Mouse (Mus musculus): ENCODE results near the gene Efcab1. TPM values are rescaled to one million over a fixed set of nuclear protein-coding genes. Genes with fewer than 3 reads are reported as not detected.
"Not testable (repeated sequence)": the region's sequence is repeated elsewhere in the genome, so short reads cannot be mapped to it uniquely, and the experiment has no call there.

Efcab1 gene
- polyA plus RNA-seq, 1 experiment = 0.69 TPM

GRCm38 (mm10) chr16:14894713-14895112 is 11.7 kb upstream of the Efcab1 start:
- TF ChIP-seq CTCF (IDR thresholded peaks at IDR 0.05; ENCODE audit: low read depth, low read length) (no peak), POLR2A (IDR thresholded peaks at IDR 0.05; ENCODE audit: insufficient read depth, low read length) (no peak), EP300 (IDR thresholded peaks at IDR 0.05; ENCODE audit: insufficient read depth, low read depth, low read length) (no peak)
- Histone ChIP-seq H3K27me3 (ENCODE audit: control insufficient read depth, insufficient read depth, low read length, poor library complexity, severe bottlenecking) (no peaks in the 10 kb centered on the region), H3K9me3 (replicated peaks; ENCODE audit: control insufficient read depth, insufficient read depth, low read length, poor library complexity, severe bottlenecking) (no peaks in the 10 kb centered on the region), H3K27ac (ENCODE audit: insufficient read depth, low read length) (no peak overlapping the region), H3K9ac (ENCODE audit: low read depth, poor library complexity, severe bottlenecking) (no peak overlapping the region), H3K4me3 (ENCODE audit: low read depth, low read length) (no peak overlapping the region), H3K4me1 (ENCODE audit: control insufficient read depth, insufficient read depth, low read length) (no peaks in the 10 kb centered on the region), H3K36me3 (ENCODE audit: control insufficient read depth, insufficient read depth, low read length, poor library complexity, severe bottlenecking) (no peaks in the 10 kb centered on the region)

GRCm38 (mm10) chr16:14895543-14895942 is 10.9 kb upstream of the Efcab1 start:
- Histone ChIP-seq H3K27me3 (ENCODE audit: control insufficient read depth, insufficient read depth, low read length, poor library complexity, severe bottlenecking) (no peaks in the 10 kb centered on the region), H3K4me1 (ENCODE audit: control insufficient read depth, insufficient read depth, low read length) (no peaks in the 10 kb centered on the region), H3K27ac (ENCODE audit: insufficient read depth, low read length) (no peak overlapping the region), H3K36me3 (ENCODE audit: control insufficient read depth, insufficient read depth, low read length, poor library complexity, severe bottlenecking) (no peaks in the 10 kb centered on the region), H3K9ac (ENCODE audit: low read depth, poor library complexity, severe bottlenecking) (no peak overlapping the region), H3K9me3 (replicated peaks; ENCODE audit: control insufficient read depth, insufficient read depth, low read length, poor library complexity, severe bottlenecking) (no peaks in the 10 kb centered on the region), H3K4me3 (ENCODE audit: low read depth, low read length) (no peak overlapping the region)
- TF ChIP-seq CTCF (IDR thresholded peaks at IDR 0.05; ENCODE audit: low read depth, low read length) (no peak), POLR2A (IDR thresholded peaks at IDR 0.05; ENCODE audit: insufficient read depth, low read length) (no peak), EP300 (IDR thresholded peaks at IDR 0.05; ENCODE audit: insufficient read depth, low read depth, low read length) (no peak)

DNA sequence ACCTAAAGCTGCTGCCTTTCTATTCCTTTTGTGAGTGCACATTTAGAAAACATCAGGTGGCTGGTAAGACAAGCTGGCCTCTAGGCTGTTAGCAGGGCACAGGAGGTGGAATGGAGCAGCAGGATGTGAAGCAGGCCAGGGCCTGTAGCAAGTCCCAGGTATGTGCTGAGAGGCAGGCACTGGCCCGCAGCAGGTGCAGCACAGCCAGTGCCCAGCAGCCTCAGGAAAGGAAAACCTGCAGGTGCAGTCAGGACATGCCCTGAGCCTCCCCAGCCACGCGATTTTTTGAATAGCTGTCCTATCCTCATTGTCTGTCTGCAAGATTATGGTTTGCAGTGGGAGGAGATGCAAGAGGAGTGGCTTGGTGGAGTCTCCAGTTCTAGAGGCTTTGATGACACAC is 24.3 kb downstream of the Efcab1 start:
- not testable (repeated sequence) for H3K4me3 ChIP-seq (ENCODE audit: low read depth, low read length); H3K27ac ChIP-seq (ENCODE audit: insufficient read depth, low read length); H3K27me3 ChIP-seq (ENCODE audit: control insufficient read depth, insufficient read depth, low read length, poor library complexity, severe bottlenecking); H3K9me3 ChIP-seq (replicated peaks; ENCODE audit: control insufficient read depth, insufficient read depth, low read length, poor library complexity, severe bottlenecking); H3K36me3 ChIP-seq (ENCODE audit: control insufficient read depth, insufficient read depth, low read length, poor library complexity, severe bottlenecking); H3K4me1 ChIP-seq (ENCODE audit: control insufficient read depth, insufficient read depth, low read length); H3K9ac ChIP-seq (ENCODE audit: low read depth, poor library complexity, severe bottlenecking)

- H3K4me3 ChIP-seq (ENCODE audit: low read depth, low read length); H3K36me3 ChIP-seq (ENCODE audit: control insufficient read depth, insufficient read depth, low read length, poor library complexity, severe bottlenecking); H3K27ac ChIP-seq (ENCODE audit: insufficient read depth, low read length); H3K9me3 ChIP-seq (replicated peaks; ENCODE audit: control insufficient read depth, insufficient read depth, low read length, poor library complexity, severe bottlenecking); H3K9ac ChIP-seq (ENCODE audit: low read depth, poor library complexity, severe bottlenecking); H3K27me3 ChIP-seq (ENCODE audit: control insufficient read depth, insufficient read depth, low read length, poor library complexity, severe bottlenecking); H3K4me1 ChIP-seq (ENCODE audit: control insufficient read depth, insufficient read depth, low read length): not testable (repeated sequence)
Measured at GRCm38 (mm10) chr16:14936478-14937166, 30.2 kb downstream of the Efcab1 start.

GRCm38 (mm10) chr16:14939552-14939951 is 33.1 kb downstream of the Efcab1 start:
- no peak for TF ChIP-seq POLR2A (IDR thresholded peaks at IDR 0.05; ENCODE audit: insufficient read depth, low read length)
- no peak for TF ChIP-seq CTCF (IDR thresholded peaks at IDR 0.05; ENCODE audit: low read depth, low read length)
- TF ChIP-seq EP300 (IDR thresholded peaks at IDR 0.05; ENCODE audit: insufficient read depth, low read depth, low read length) = no peak
- Histone ChIP-seq H3K4me3 (ENCODE audit: low read depth, low read length) (no peak overlapping the region), H3K27ac (ENCODE audit: insufficient read depth, low read length) (no peak overlapping the region), H3K27me3 (ENCODE audit: control insufficient read depth, insufficient read depth, low read length, poor library complexity, severe bottlenecking) (no peaks in the 10 kb centered on the region), H3K4me1 (ENCODE audit: control insufficient read depth, insufficient read depth, low read length) (no peaks in the 10 kb centered on the region), H3K9me3 (replicated peaks; ENCODE audit: control insufficient read depth, insufficient read depth, low read length, poor library complexity, severe bottlenecking) (no peaks in the 10 kb centered on the region), H3K9ac (ENCODE audit: low read depth, poor library complexity, severe bottlenecking) (no peak overlapping the region), H3K36me3 (ENCODE audit: control insufficient read depth, insufficient read depth, low read length, poor library complexity, severe bottlenecking) (no peaks in the 10 kb centered on the region)

DNA sequence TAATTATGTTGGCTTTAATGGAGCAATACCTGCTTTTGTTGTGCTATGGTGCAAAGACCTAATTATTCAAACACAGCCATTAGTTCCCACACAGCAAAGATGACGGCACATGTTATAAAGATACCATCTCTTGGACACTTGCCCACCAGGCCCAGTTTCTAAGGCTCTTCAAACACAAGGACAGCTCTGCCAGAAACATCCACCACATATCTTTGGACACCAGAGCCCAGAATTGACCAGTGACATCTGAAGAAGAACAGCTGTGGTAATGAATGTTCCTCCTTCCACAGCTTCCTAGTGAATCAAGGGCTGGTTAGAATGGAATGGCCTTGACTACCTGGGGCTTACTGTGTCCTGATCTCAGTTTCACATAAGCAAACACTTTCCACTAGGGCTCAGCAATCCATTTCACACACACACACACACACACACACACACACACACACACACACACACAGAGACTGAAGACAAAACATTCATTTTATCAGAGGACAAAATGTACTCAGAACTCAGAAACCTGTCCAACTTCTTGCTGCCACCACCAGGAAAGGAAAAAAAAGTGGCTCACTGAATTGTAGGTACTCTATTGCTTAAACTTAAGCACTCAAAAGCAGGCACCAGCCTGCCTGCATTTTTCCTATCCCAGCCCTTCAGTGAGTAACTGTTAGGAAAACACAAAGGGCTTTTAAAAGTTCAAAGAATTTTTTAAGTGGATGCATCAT is 33.7 kb downstream of the Efcab1 start:
- no peaks in the 10 kb centered on the region for H3K36me3 ChIP-seq (ENCODE audit: control insufficient read depth, insufficient read depth, low read length, poor library complexity, severe bottlenecking)
- H3K9me3 ChIP-seq (replicated peaks; ENCODE audit: control insufficient read depth, insufficient read depth, low read length, poor library complexity, severe bottlenecking) = no peaks in the 10 kb centered on the region
- no peaks in the 10 kb centered on the region for H3K27me3 ChIP-seq (ENCODE audit: control insufficient read depth, insufficient read depth, low read length, poor library complexity, severe bottlenecking)
- TF ChIP-seq EP300 (IDR thresholded peaks at IDR 0.05; ENCODE audit: insufficient read depth, low read depth, low read length) (no peak), CTCF (IDR thresholded peaks at IDR 0.05; ENCODE audit: low read depth, low read length) (no peak), POLR2A (IDR thresholded peaks at IDR 0.05; ENCODE audit: insufficient read depth, low read length) (no peak)
- H3K4me1 ChIP-seq (ENCODE audit: control insufficient read depth, insufficient read depth, low read length) = no peaks in the 10 kb centered on the region
- no peak overlapping the region for H3K4me3 ChIP-seq (ENCODE audit: low read depth, low read length)
- H3K9ac ChIP-seq (ENCODE audit: low read depth, poor library complexity, severe bottlenecking) = no peak overlapping the region
- no peak overlapping the region for H3K27ac ChIP-seq (ENCODE audit: insufficient read depth, low read length)

All from ES-Bruce4 (cell line).